Mouse (Mus musculus) thymus, adult 2 months (tissue): ENCODE results near the gene Rbm19.

Source experiments
- CTCF ChIP-seq: fragments of 200-500 bp; IDR thresholded peaks from 2 replicates; pipeline ENCODE4 v1.5.1; 2012; ENCODE audit warnings: mild to moderate bottlenecking, control low read depth, low read length, moderate library complexity, borderline replicate concordance; ENCODE audit not compliant: control insufficient read depth, poor library complexity, insufficient read depth; ENCODE audit errors: extremely low read depth
- POLR2A ChIP-seq: fragments of 200-500 bp; IDR thresholded peaks from 2 replicates; pipeline ENCODE4 v1.6.1; 2012; ENCODE audit warnings: mild to moderate bottlenecking, low read length, control low read depth, moderate library complexity; ENCODE audit not compliant: control insufficient read depth, poor library complexity, insufficient read depth; ENCODE audit errors: extremely low read depth

DNA sequence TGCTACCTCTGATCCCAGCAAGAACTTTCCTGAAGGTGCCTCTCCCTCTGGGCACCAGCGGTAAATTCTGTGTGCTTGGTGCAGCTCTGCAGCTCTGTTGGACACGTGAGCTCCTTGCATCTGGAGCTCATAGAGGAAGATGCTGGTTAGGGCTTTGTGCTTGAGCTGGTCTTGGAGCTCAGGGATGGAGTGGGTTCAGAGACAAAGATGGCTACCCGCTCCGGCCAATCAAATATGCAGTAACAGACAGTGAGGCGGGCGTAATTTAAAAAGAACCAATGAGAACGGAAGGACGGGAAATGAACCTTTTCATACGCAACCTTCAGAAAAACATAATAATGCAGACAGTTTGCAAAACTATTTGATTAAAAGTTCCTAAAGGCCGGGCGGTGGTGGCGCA lies 1.9 kb upstream of the Rbm19 start:
- no peak for TF ChIP-seq CTCF
- TF ChIP-seq POLR2A, result no peak
